Mouse (Mus musculus) heart, embryonic 16.5 days (tissue): Measurements from ENCODE around the gene Diras1. TPM values are rescaled to one million over a fixed set of nuclear protein-coding genes. Genes with fewer than 3 reads are reported as not detected.

Source experiments
- ATAC-seq: fragments of 200-750 bp; cut with Nextera tagmentation; replicated peaks from 2 replicates; pipeline ENCODE4 v1.8.0; 2017; ENCODE audit warnings: moderate number of reproducible peaks; ENCODE audit not compliant: insufficient read depth, low FRiP score; ENCODE audit errors: extremely low read depth
- H3K27ac ChIP-seq: fragments of 300-500 bp; sonication (generic); 2 replicates; pipeline ENCODE4 v1.5.1; 2014; ENCODE audit warnings: mild to moderate bottlenecking, low read length, control low read depth, moderate library complexity
- H3K27me3 ChIP-seq: fragments of 300-500 bp; sonication (generic); 2 replicates; pipeline ENCODE4 v1.6.1; 2014; ENCODE audit warnings: low read length, mixed read lengths; ENCODE audit not compliant: control insufficient read depth, insufficient read depth
- H3K36me3 ChIP-seq: fragments of 300-500 bp; sonication (generic); 2 replicates; pipeline ENCODE4 v1.6.1; 2014; ENCODE audit not compliant: control insufficient read depth, insufficient read depth
- H3K4me1 ChIP-seq: fragments of 300-500 bp; sonication (generic); 2 replicates; pipeline ENCODE4 v1.6.1; 2014; ENCODE audit warnings: low read length, mixed read lengths; ENCODE audit not compliant: control insufficient read depth, insufficient read depth
- H3K4me2 ChIP-seq: fragments of 300-500 bp; sonication (generic); 2 replicates; pipeline ENCODE4 v1.6.1; 2014; ENCODE audit warnings: low read depth, mild to moderate bottlenecking, control low read depth, low read length
- H3K4me3 ChIP-seq: fragments of 300-500 bp; sonication (generic); 2 replicates; pipeline ENCODE4 v1.5.1; 2014; ENCODE audit warnings: mild to moderate bottlenecking, control low read depth, low read length
- H3K9ac ChIP-seq: fragments of 300-500 bp; sonication (generic); 2 replicates; pipeline ENCODE4 v1.6.1; 2014; ENCODE audit warnings: low read length, control low read depth
- H3K9me3 ChIP-seq: fragments of 300-500 bp; sonication (generic); replicated peaks from 2 replicates; pipeline ENCODE4 v1.6.1; 2016; ENCODE audit warnings: low read length; ENCODE audit not compliant: control insufficient read depth
- WGBS: fragments of 180-500 bp; shearing (Covaris S2); extraction: QIAGEN DNeasy Blood & Tissue Kit; methylation state at CpG from one replicate; pipeline ENCODE4 v1.1.7; 2014; 5-methylcytosine and 5-hydroxymethylcytosine counted together
- polyA plus RNA-seq: library from polyadenylated mRNA; unstranded; fragments of >200 nt; fragmentation: Nextera tagmentation; extraction: Ambion mirVana; gene quantifications from 2 replicates; pipeline ENCODE4 v1.2.1, GENCODE M21; 2015

The Diras1 gene
- polyA plus RNA-seq, 1 experiment from 2014 or later, result 0.09 TPM

GRCm38 (mm10) chr10:81036988-81037580 lies 11.6 kb upstream of the Diras1 start, which contains the start of gene Slc39a3:
Gene Slc39a3, minus strand, starts transcription at chr10:81037426.
- under 1% methylated on average over 35 of the region's 35 CpGs for WGBS
- peak; percentile 99 for ATAC-seq
- 0 out of 2 replicates have a peak, but pooled peaks cover 7% of the 10 kb centered on the region for H3K36me3 ChIP-seq
- peak within 1 kb of the TSS; percentile 79 for H3K4me2 ChIP-seq
- H3K4me1 ChIP-seq, result 0 out of 2 replicates have a peak, but pooled peaks cover 3% of the 10 kb centered on the region
- no peaks in the 10 kb centered on the region for H3K27me3 ChIP-seq
- peak within 1 kb of the TSS; percentile 73 for H3K4me3 ChIP-seq
- H3K9me3 ChIP-seq, result no peaks in the 10 kb centered on the region
- H3K9ac ChIP-seq, result peak within 1 kb of the TSS; percentile 83
- H3K27ac ChIP-seq, result peak within 1 kb of the TSS; percentile 61

- no peak overlapping the region for H3K27ac ChIP-seq
- H3K27me3 ChIP-seq, result no peaks in the 10 kb centered on the region
- H3K36me3 ChIP-seq, result 0 out of 2 replicates have a peak, but pooled peaks cover 8% of the 10 kb centered on the region
- no peak overlapping the region for H3K4me2 ChIP-seq
- no peaks in the 10 kb centered on the region for H3K9me3 ChIP-seq
- 0 out of 2 replicates have a peak, but pooled peaks cover 3% of the 10 kb centered on the region for H3K4me1 ChIP-seq
- H3K9ac ChIP-seq, result no peak overlapping the region
- no peak for ATAC-seq
- WGBS, result 76% methylated on average over 7 of the region's 7 CpGs
- no peak overlapping the region for H3K4me3 ChIP-seq
These were observed 10.8 kb upstream of the Diras1 start for GRCm38 (mm10) chr10:81036251-81036650.

GRCm38 (mm10) chr10:81033586-81033985 lies 8.1 kb upstream of the Diras1 start:
- Histone ChIP-seq H3K36me3 (peaks cover 12% of the 10 kb centered on the region; the same call in 1 of the 2 replicates), H3K4me3 (no peak overlapping the region), H3K27me3 (no peaks in the 10 kb centered on the region), H3K9me3 (no peaks in the 10 kb centered on the region), H3K4me1 (0 out of 2 replicates have a peak, but pooled peaks cover 3% of the 10 kb centered on the region), H3K4me2 (no peak overlapping the region), H3K9ac (no peak overlapping the region), H3K27ac (no peak overlapping the region)
- ATAC-seq, result no peak
- WGBS, result 73% methylated on average over 10 of the region's 10 CpGs

- Histone ChIP-seq H3K27ac (no peak overlapping the region), H3K36me3 (peaks cover 12% of the 10 kb centered on the region; the same call in 1 of the 2 replicates), H3K9ac (no peak overlapping the region), H3K27me3 (peaks cover 18% of the 10 kb centered on the region), H3K9me3 (no peaks in the 10 kb centered on the region), H3K4me1 (peaks cover 6% of the 10 kb centered on the region), H3K4me2 (no peak overlapping the region), H3K4me3 (no peak overlapping the region)
- ATAC-seq, result no peak
- WGBS, result 63% methylated on average over 10 of the region's 10 CpGs
These were observed 3.6 kb upstream of the Diras1 start for GRCm38 (mm10) chr10:81029031-81029430.

DNA sequence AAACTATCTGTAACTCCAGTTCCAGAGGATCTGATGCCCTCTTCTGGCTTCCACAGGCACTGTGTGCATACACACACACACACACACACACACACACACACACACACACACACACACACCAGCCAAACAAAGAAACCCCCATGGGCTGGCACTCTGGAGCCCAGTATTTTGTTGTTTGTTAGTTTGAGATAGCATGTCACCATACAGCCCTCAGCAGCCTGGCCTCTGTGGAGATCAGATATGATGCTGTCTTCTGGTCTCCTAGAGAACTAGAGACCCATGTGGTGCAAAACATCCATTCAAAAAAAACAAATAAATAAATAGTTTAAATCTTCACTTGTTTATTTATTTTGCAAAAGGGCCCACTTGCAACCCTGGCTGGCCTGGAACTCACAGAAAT lies 2.8 kb upstream of the Diras1 start:
- H3K9me3 ChIP-seq, result no peaks in the 10 kb centered on the region
- H3K36me3 ChIP-seq, result peaks cover 9% of the 10 kb centered on the region; the same call in 1 of the 2 replicates
- no peak overlapping the region for H3K4me2 ChIP-seq
- peaks cover 24% of the 10 kb centered on the region for H3K27me3 ChIP-seq
- peaks cover 6% of the 10 kb centered on the region for H3K4me1 ChIP-seq
- no peak overlapping the region for H3K9ac ChIP-seq
- ATAC-seq, result no peak
- no peak overlapping the region for H3K4me3 ChIP-seq
- no peak overlapping the region for H3K27ac ChIP-seq

- Histone ChIP-seq H3K27ac (no peak overlapping the region), H3K36me3 (peaks cover 7% of the 10 kb centered on the region; the same call in 1 of the 2 replicates), H3K9ac (no peak overlapping the region), H3K9me3 (peaks cover 2% of the 10 kb centered on the region; the same call in 1 of the 2 replicates), H3K4me2 (no peak overlapping the region), H3K4me3 (no peak overlapping the region), H3K4me1 (peaks cover 6% of the 10 kb centered on the region), H3K27me3 (peaks cover 28% of the 10 kb centered on the region)
- WGBS, result 22% methylated on average over 4 of the region's 4 CpGs
- no peak for ATAC-seq
These were observed 1.9 kb upstream of the Diras1 start for GRCm38 (mm10) chr10:81027331-81027730.

DNA sequence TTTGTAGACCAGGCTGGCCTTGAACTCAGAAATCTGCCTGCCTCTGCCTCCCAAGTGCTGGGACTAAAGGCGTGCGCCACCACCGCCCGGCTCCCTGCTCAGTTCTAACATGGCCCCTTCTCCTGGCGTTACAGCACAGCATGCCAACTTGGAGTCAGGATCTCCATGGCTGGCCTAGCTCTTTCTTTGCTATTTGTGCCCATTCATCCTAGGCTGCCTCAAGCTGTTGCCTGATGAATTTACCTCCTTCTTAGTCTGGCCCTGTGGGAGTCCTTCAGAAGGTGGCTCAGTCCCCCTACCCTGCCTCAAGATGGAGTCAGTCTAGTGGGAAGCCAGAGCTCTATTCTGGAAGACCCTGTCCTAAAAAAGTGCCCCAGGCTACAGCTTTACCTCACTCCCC lies 1.4 kb upstream of the Diras1 start:
- H3K4me3 ChIP-seq, result no peak overlapping the region
- H3K9me3 ChIP-seq, result peaks cover 2% of the 10 kb centered on the region; the same call in 1 of the 2 replicates
- H3K4me2 ChIP-seq, result no peak overlapping the region
- peaks cover 4% of the 10 kb centered on the region; the same call in 1 of the 2 replicates for H3K36me3 ChIP-seq
- H3K4me1 ChIP-seq, result peaks cover 6% of the 10 kb centered on the region
- ATAC-seq, result no peak
- H3K27ac ChIP-seq, result no peak overlapping the region
- no peak overlapping the region for H3K9ac ChIP-seq
- peaks cover 33% of the 10 kb centered on the region for H3K27me3 ChIP-seq
- WGBS, result 87% methylated on average over 5 of the region's 5 CpGs

- 2% methylated on average over 41 of the region's 43 CpGs for WGBS
- ATAC-seq, result no peak
These were observed 328 bp downstream of the Diras1 start for GRCm38 (mm10) chr10:81025047-81025621.

GRCm38 (mm10) chr10:81024346-81024937 lies 1.0 kb downstream of the Diras1 start:
- Histone ChIP-seq H3K9ac (no peak overlapping the region), H3K9me3 (peaks cover 2% of the 10 kb centered on the region; the same call in 1 of the 2 replicates), H3K27me3 (peaks cover 40% of the 10 kb centered on the region), H3K27ac (no peak overlapping the region), H3K4me3 (no peak overlapping the region), H3K36me3 (no peaks in the 10 kb centered on the region), H3K4me1 (peaks cover 6% of the 10 kb centered on the region), H3K4me2 (no peak overlapping the region)
- no peak for ATAC-seq
- WGBS, result 70% methylated on average over 5 of the region's 5 CpGs

More at GRCm38 (mm10) chr10:81025047-81025621, 328 bp downstream of the Diras1 start:
- Histone ChIP-seq H3K4me1 (peaks cover 6% of the 10 kb centered on the region), H3K9ac (no peak overlapping the region), H3K27ac (no peak overlapping the region), H3K4me2 (peak overlapping the region; percentile 41; the same call in 1 of the 2 replicates), H3K9me3 (peaks cover 2% of the 10 kb centered on the region; the same call in 1 of the 2 replicates), H3K4me3 (no peak overlapping the region), H3K36me3 (no peaks in the 10 kb centered on the region), H3K27me3 (peaks cover 40% of the 10 kb centered on the region)
